Mouse (Mus musculus): ENCODE data around the gene Sult2a2. TPM values are rescaled to one million over a fixed set of nuclear protein-coding genes. Genes with fewer than 3 reads are reported as not detected.
"Not testable (repeated sequence)": the region's sequence is repeated elsewhere in the genome, so short reads cannot be mapped to it uniquely, and the experiment has no call there.

The Sult2a2 gene
- not detected in 2 replicates for total RNA-seq (2015; ENCODE audit: low replicate concordance)
- total RNA-seq (2017; ENCODE audit: low replicate concordance): not detected in 2 replicates

- not testable (repeated sequence) for ATAC-seq (replicated peaks; ENCODE audit: low FRiP score, poor library complexity, severe bottlenecking)
Measured at GRCm38 (mm10) chr7:13733205-13733604, at the start of gene Sult2a2. Sult2a2 (plus strand) TSS chr7:13733505.

GRCm38 (mm10) chr7:13813913-13814312 is 80.6 kb downstream of the Sult2a2 start:
- ATAC-seq (replicated peaks; ENCODE audit: low FRiP score, poor library complexity, severe bottlenecking): no peak

Other genes starting within 250 kb of the Sult2a2 start
- not detected in 2 replicates for gene Bsph2, start 162.4 kb upstream of the Sult2a2 start, total RNA-seq (2015; ENCODE audit: low replicate concordance)
- gene Bsph2, start 162.4 kb upstream of the Sult2a2 start, total RNA-seq (2017; ENCODE audit: low replicate concordance): not detected in 2 replicates
- not detected in 2 replicates for gene Sult2a5, start 109.5 kb upstream of the Sult2a2 start, total RNA-seq (2015; ENCODE audit: low replicate concordance)
- gene Sult2a5, start 109.5 kb upstream of the Sult2a2 start, total RNA-seq (2017; ENCODE audit: low replicate concordance): not detected in 2 replicates
- not detected in 2 replicates for gene Sult2a1, start 103.9 kb downstream of the Sult2a2 start, total RNA-seq (2015; ENCODE audit: low replicate concordance)
- not detected in 2 replicates for gene Sult2a1, start 103.9 kb downstream of the Sult2a2 start, total RNA-seq (2017; ENCODE audit: low replicate concordance)

Measured in erythroblast, adult 5-6 weeks (primary cell).